Mouse (Mus musculus) hindbrain, embryonic 12.5 days (tissue): Measurements from ENCODE around the gene Syvn1. TPM values are rescaled to one million over a fixed set of nuclear protein-coding genes. Genes with fewer than 3 reads are reported as not detected.
A peak's percentile ranks its signal among the peaks of the same experiment; 100 is the strongest.

Source experiments
- ATAC-seq: fragments of 200-750 bp; cut with Nextera tagmentation; 2 replicates; pipeline ENCODE4 v1.8.0; 2017; ENCODE audit warnings: moderate TSS enrichment; ENCODE audit not compliant: low FRiP score
- H3K27ac ChIP-seq: fragments of 300-500 bp; sonication (generic); 2 replicates; pipeline ENCODE4 v1.5.1; 2016; ENCODE audit warnings: mild to moderate bottlenecking
- H3K27me3 ChIP-seq: fragments of 300-500 bp; sonication (generic); 2 replicates; pipeline ENCODE4 v1.6.1; 2016; ENCODE audit warnings: mild to moderate bottlenecking
- H3K36me3 ChIP-seq: fragments of 300-500 bp; sonication (generic); 2 replicates; pipeline ENCODE4 v1.6.1; 2016; ENCODE audit warnings: mild to moderate bottlenecking
- H3K4me1 ChIP-seq: fragments of 300-500 bp; sonication (generic); 2 replicates; pipeline ENCODE4 v1.6.1; 2016
- H3K4me2 ChIP-seq: fragments of 300-500 bp; sonication (generic); replicated peaks from 2 replicates; pipeline ENCODE4 v1.6.1; 2016; ENCODE audit warnings: mild to moderate bottlenecking
- H3K4me3 ChIP-seq: fragments of 300-500 bp; sonication (generic); 2 replicates; pipeline ENCODE4 v1.5.1; 2016; ENCODE audit warnings: mild to moderate bottlenecking
- H3K9ac ChIP-seq: fragments of 300-500 bp; sonication (generic); 2 replicates; pipeline ENCODE4 v1.6.1; 2016; ENCODE audit warnings: mild to moderate bottlenecking, moderate library complexity
- H3K9me3 ChIP-seq: fragments of 300-500 bp; sonication (generic); replicated peaks from 2 replicates; pipeline ENCODE4 v1.6.1; 2016; ENCODE audit warnings: mild to moderate bottlenecking
- WGBS: fragments of 180-500 bp; shearing (Covaris S2); methylation state at CpG from one replicate; pipeline ENCODE4 v1.1.7; 2016; 5-methylcytosine and 5-hydroxymethylcytosine counted together
- polyA plus RNA-seq: library from polyadenylated mRNA; unstranded; fragments of >200 nt; fragmentation: Nextera tagmentation; extraction: Ambion mirVana; gene quantifications from 2 replicates; pipeline ENCODE4 v1.2.1, GENCODE M21; 2016

The Syvn1 gene
- polyA plus RNA-seq, 1 experiment from 2014 or later, result 31.7 TPM

DNA sequence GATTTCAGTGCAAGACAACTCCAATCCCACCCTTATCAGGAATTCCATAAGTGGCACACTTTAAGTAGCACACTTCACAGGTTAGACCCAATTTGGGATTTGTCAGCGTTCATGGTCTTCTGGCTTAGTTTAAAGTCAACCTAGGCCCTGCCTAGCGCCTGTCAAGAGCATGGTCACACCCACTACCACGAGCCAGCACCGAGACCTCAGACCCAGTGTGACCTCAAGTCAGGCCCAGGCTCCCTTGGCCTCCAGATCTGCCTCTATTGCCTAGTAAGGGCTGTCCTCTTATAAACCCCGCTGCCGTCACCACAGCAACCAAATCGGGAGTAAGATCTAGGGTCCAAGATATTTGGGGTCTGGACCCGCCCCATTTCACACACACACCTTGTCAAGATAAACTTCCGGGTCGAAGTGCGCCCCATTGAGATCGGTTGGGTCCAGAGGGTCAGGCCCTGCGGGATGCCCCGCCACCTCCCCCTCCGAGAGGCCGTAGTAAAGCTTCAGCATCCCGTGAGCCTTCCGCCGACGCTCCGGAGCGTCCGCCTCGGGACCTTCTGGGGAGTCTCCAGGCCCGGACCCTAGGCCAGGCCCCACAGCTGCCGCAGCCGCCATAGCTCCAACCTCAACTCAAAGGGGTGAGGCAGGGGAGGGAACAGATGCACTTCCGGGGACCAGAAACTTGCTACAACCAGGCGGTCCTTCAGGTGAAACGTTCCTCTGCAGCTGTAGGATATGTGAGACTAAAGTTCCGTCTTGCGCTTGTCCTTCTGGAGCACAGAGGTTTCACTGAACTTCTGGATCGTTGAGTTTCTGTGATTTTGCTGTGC, 30.4 kb downstream of the Syvn1 start, which contains the start of gene Vps51:
Vps51 (minus strand) TSS at position 668 of the 830 bp plus-strand sequence.
- WGBS, result 1% methylated on average over 33 of the region's 33 CpGs
- H3K27ac ChIP-seq, result peak within 1 kb of the TSS; percentile 88
- H3K4me2 ChIP-seq, result peak within 1 kb of the TSS; percentile 87
- H3K36me3 ChIP-seq, result peaks cover 36% of the 10 kb centered on the region
- peaks cover 22% of the 10 kb centered on the region for H3K4me1 ChIP-seq
- H3K9me3 ChIP-seq, result no peaks in the 10 kb centered on the region
- peak; percentile 87 for ATAC-seq
- peak within 1 kb of the TSS; percentile 74 for H3K9ac ChIP-seq
- H3K4me3 ChIP-seq, result peak within 1 kb of the TSS; percentile 72
- no peaks in the 10 kb centered on the region for H3K27me3 ChIP-seq

GRCm38 (mm10) chr19:6079983-6080480, 33.7 kb downstream of the Syvn1 start, which contains the start of gene Tmem262:
Tmem262 (plus strand) TSS chr19:6080033.
- WGBS, result 93% methylated on average over 12 of the region's 12 CpGs
- no peak within 1 kb of the TSS for H3K27ac ChIP-seq
- H3K4me3 ChIP-seq, result no peak within 1 kb of the TSS
- no peak within 1 kb of the TSS; the same call in 1 of the 2 replicates for H3K9ac ChIP-seq
- peaks cover 33% of the 10 kb centered on the region for H3K4me1 ChIP-seq
- peaks cover 29% of the 10 kb centered on the region for H3K36me3 ChIP-seq
- no peaks in the 10 kb centered on the region for H3K9me3 ChIP-seq
- no peaks in the 10 kb centered on the region for H3K27me3 ChIP-seq
- no peak for ATAC-seq
- H3K4me2 ChIP-seq, result no peak within 1 kb of the TSS

GRCm38 (mm10) chr19:6082156-6082555, 35.8 kb downstream of the Syvn1 start, which contains the start of gene Gm28374:
Gm28374 (minus strand) TSS chr19:6082256.
- no peak within 1 kb of the TSS for H3K9ac ChIP-seq
- H3K4me2 ChIP-seq, result no peak within 1 kb of the TSS; the same call in 1 of the 2 replicates
- no peak within 1 kb of the TSS for H3K4me3 ChIP-seq
- no peak for ATAC-seq
- peaks cover 22% of the 10 kb centered on the region for H3K4me1 ChIP-seq
- H3K27me3 ChIP-seq, result no peaks in the 10 kb centered on the region
- 87% methylated on average over 9 of the region's 9 CpGs for WGBS
- no peaks in the 10 kb centered on the region for H3K9me3 ChIP-seq
- H3K27ac ChIP-seq, result no peak within 1 kb of the TSS
- H3K36me3 ChIP-seq, result peaks cover 30% of the 10 kb centered on the region

GRCm38 (mm10) chr19:6084478-6085248, 38.3 kb downstream of the Syvn1 start, which contains the start of the genes Zfpl1 and Cdca5:
Zfpl1 (minus strand) TSS chr19:6084956.
Cdca5 (plus strand) TSS chr19:6084983.
- 0 out of 2 replicates have a peak within 1 kb of the TSS, but pooled peaks have one; percentile 55 for H3K27ac ChIP-seq
- WGBS, result under 1% methylated on average over 58 of the region's 58 CpGs
- H3K9me3 ChIP-seq, result no peaks in the 10 kb centered on the region
- H3K36me3 ChIP-seq, result peaks cover 43% of the 10 kb centered on the region
- H3K4me2 ChIP-seq, result peak within 1 kb of the TSS; percentile 96
- peak within 1 kb of the TSS; percentile 78 for H3K4me3 ChIP-seq
- no peaks in the 10 kb centered on the region for H3K27me3 ChIP-seq
- ATAC-seq, result peak; percentile 90
- peaks cover 18% of the 10 kb centered on the region for H3K4me1 ChIP-seq
- peak within 1 kb of the TSS; percentile 76 for H3K9ac ChIP-seq

DNA sequence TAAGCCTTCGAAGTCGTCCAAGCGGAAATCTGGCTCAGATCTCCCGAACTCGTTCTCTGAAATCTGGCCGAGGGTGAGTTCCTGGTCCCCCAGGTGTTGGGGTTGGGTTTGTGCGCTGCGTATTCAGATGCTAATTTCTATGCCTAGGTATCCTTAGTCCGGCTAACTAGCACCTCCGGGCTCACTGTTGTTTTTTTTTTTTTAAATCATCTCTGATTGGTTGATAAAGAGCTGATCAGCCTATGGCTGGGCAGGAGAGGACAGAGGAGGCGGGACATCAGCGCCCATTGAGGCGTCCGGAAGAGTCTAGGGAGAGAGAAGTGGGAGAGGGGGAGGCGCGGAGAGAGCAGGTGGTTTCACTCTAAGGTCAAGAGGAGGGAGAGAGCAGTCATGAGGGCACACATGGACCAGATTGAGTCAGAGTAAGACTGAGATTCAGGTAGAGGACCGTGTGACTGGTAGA, 39.1 kb downstream of the Syvn1 start:
- Histone ChIP-seq H3K27ac (no peak overlapping the region), H3K9me3 (no peaks in the 10 kb centered on the region), H3K4me3 (peak overlapping the region; percentile 78), H3K4me2 (peak overlapping the region; percentile 96), H3K36me3 (peaks cover 40% of the 10 kb centered on the region), H3K27me3 (no peaks in the 10 kb centered on the region), H3K9ac (peak overlapping the region; percentile 44), H3K4me1 (peaks cover 18% of the 10 kb centered on the region)
- ATAC-seq, result peak; percentile 75
- WGBS, result 2% methylated on average over 17 of the region's 17 CpGs

DNA sequence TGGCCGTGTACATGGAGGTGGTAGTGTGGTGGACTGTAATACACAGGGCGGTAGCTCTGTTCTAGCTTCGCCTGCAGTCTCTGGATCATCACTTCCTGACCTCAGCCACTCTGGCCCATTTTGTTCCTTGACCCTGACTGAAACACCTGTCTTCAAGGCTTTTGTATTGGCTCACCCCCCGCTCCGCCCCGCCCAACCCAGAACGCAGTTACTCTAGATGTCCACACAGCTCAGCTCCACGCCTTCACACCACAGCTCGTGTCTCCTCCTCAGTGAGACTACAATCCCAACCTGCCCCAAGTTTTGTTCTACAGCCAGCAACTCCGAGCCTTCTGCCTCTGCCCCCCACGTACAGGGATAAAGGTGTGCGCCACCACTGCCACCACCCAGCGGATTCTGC, 42.5 kb downstream of the Syvn1 start:
- Histone ChIP-seq H3K4me1 (peaks cover 10% of the 10 kb centered on the region), H3K36me3 (peaks cover 41% of the 10 kb centered on the region), H3K4me2 (no peak overlapping the region), H3K4me3 (no peak overlapping the region), H3K27me3 (no peaks in the 10 kb centered on the region), H3K9ac (no peak overlapping the region), H3K27ac (no peak overlapping the region), H3K9me3 (no peaks in the 10 kb centered on the region)
- ATAC-seq, result no peak
- WGBS, result 94% methylated on average over 13 of the region's 13 CpGs

DNA sequence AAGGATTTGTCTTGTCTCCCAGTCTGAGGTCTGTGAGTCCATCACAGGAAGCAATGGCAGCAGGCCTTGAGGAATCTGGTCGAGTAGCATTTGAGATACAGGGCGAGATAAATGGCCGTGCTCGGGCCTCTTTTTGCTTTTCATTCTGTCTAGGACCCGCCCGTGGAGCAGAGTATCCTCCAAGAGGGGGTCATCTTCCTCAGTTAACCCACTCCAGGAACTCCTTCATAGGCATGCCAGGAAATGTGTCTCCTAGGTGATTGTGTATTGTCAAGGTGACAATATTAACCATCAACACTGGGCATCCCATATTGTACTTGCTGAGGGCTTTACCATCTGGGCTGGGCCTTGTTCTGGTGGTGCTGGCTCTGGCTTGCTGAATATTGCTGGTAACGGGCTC, 47.7 kb downstream of the Syvn1 start, which contains the start of gene AC131692.1:
AC131692.1 (plus strand) TSS at position 301 of the 400 bp plus-strand sequence.
- H3K27me3 ChIP-seq, result no peaks in the 10 kb centered on the region
- H3K9ac ChIP-seq, result no peak within 1 kb of the TSS
- ATAC-seq, result no peak
- H3K9me3 ChIP-seq, result no peaks in the 10 kb centered on the region
- WGBS, result 91% methylated on average over 7 of the region's 7 CpGs
- H3K4me2 ChIP-seq, result no peak within 1 kb of the TSS
- no peaks in the 10 kb centered on the region for H3K4me1 ChIP-seq
- H3K4me3 ChIP-seq, result no peak within 1 kb of the TSS
- H3K36me3 ChIP-seq, result peaks cover 31% of the 10 kb centered on the region
- no peak within 1 kb of the TSS for H3K27ac ChIP-seq

- peaks cover 4% of the 10 kb centered on the region; the same call in 1 of the 2 replicates for H3K36me3 ChIP-seq
Observed at GRCm38 (mm10) chr19:6097847-6098246, 51.5 kb downstream of the Syvn1 start.

GRCm38 (mm10) chr19:6101186-6101585, 54.8 kb downstream of the Syvn1 start:
- Histone ChIP-seq H3K27me3 (no peaks in the 10 kb centered on the region), H3K27ac (no peak overlapping the region), H3K4me3 (no peak overlapping the region), H3K9me3 (no peaks in the 10 kb centered on the region), H3K4me1 (no peaks in the 10 kb centered on the region), H3K9ac (no peak overlapping the region), H3K4me2 (no peak overlapping the region), H3K36me3 (no peaks in the 10 kb centered on the region)
- WGBS, result 54% methylated on average over 6 of the region's 6 CpGs
- no peak for ATAC-seq

More at GRCm38 (mm10) chr19:6097847-6098246, 51.5 kb downstream of the Syvn1 start:
- no peaks in the 10 kb centered on the region for H3K4me1 ChIP-seq
- H3K4me2 ChIP-seq, result no peak overlapping the region
- H3K9me3 ChIP-seq, result no peaks in the 10 kb centered on the region
- H3K27me3 ChIP-seq, result no peaks in the 10 kb centered on the region
- WGBS, result 89% methylated on average over 3 of the region's 3 CpGs
- no peak overlapping the region for H3K4me3 ChIP-seq
- no peak overlapping the region for H3K27ac ChIP-seq
- no peak overlapping the region for H3K9ac ChIP-seq
- no peak for ATAC-seq

- WGBS, result 80% methylated on average over 6 of the region's 6 CpGs
- no peak overlapping the region for H3K9ac ChIP-seq
- no peaks in the 10 kb centered on the region for H3K27me3 ChIP-seq
- no peak overlapping the region for H3K4me2 ChIP-seq
- no peaks in the 10 kb centered on the region for H3K4me1 ChIP-seq
- ATAC-seq, result no peak
- H3K27ac ChIP-seq, result no peak overlapping the region
- H3K4me3 ChIP-seq, result no peak overlapping the region
- no peaks in the 10 kb centered on the region for H3K36me3 ChIP-seq
- no peaks in the 10 kb centered on the region for H3K9me3 ChIP-seq
Observed at GRCm38 (mm10) chr19:6102169-6102853, 55.9 kb downstream of the Syvn1 start.
